Mouse (Mus musculus) neural tube, embryonic 14.5 days (tissue): ENCODE results near the gene Sorcs3. TPM values are rescaled to one million over a fixed set of nuclear protein-coding genes. Genes with fewer than 3 reads are reported as not detected.

ENCODE experiments used
- ATAC-seq: fragments of 200-750 bp; cut with Nextera tagmentation; 2 replicates; pipeline ENCODE4 v1.8.0; 2017; ENCODE audit warnings: low read depth, mild to moderate bottlenecking, moderate TSS enrichment, moderate library complexity
- H3K27ac ChIP-seq: fragments of 300-500 bp; sonication (generic); 2 replicates; pipeline ENCODE4 v1.5.1; 2014; ENCODE audit warnings: low read depth, mild to moderate bottlenecking, control low read depth, low read length, moderate library complexity, mixed read lengths
- H3K27me3 ChIP-seq: fragments of 300-500 bp; sonication (generic); 2 replicates; pipeline ENCODE4 v1.6.1; 2014; ENCODE audit warnings: low read length; ENCODE audit not compliant: control insufficient read depth, insufficient read depth
- H3K36me3 ChIP-seq: fragments of 300-500 bp; sonication (generic); 2 replicates; pipeline ENCODE4 v1.6.1; 2014; ENCODE audit warnings: low read length, mixed read lengths; ENCODE audit not compliant: control insufficient read depth, insufficient read depth
- H3K4me1 ChIP-seq: fragments of 300-500 bp; sonication (generic); 2 replicates; pipeline ENCODE4 v1.6.1; 2014; ENCODE audit warnings: low read length; ENCODE audit not compliant: control insufficient read depth, insufficient read depth
- H3K4me2 ChIP-seq: fragments of 300-500 bp; sonication (generic); 2 replicates; pipeline ENCODE4 v1.6.1; 2014; ENCODE audit warnings: mild to moderate bottlenecking, low read depth, low read length, control low read depth
- H3K4me3 ChIP-seq: fragments of 300-500 bp; sonication (generic); 2 replicates; pipeline ENCODE4 v1.5.1; 2014; ENCODE audit warnings: low read depth, low read length, control low read depth, mixed read lengths
- H3K9ac ChIP-seq: fragments of 300-500 bp; sonication (generic); replicated peaks from 2 replicates; pipeline ENCODE4 v1.6.1; 2014; ENCODE audit warnings: low read depth, mild to moderate bottlenecking, control low read depth, low read length, mixed read lengths
- H3K9me3 ChIP-seq: fragments of 300-500 bp; sonication (generic); 2 replicates; pipeline ENCODE4 v1.6.1; 2016; ENCODE audit warnings: low read length; ENCODE audit not compliant: control insufficient read depth
- WGBS: fragments of 180-500 bp; shearing (Covaris S2); extraction: QIAGEN DNeasy Blood & Tissue Kit; methylation state at CpG from one replicate; pipeline ENCODE4 v1.1.7; 2014; 5-methylcytosine and 5-hydroxymethylcytosine counted together
- polyA plus RNA-seq: library from polyadenylated mRNA; unstranded; fragments of >200 nt; fragmentation: Nextera tagmentation; extraction: Ambion mirVana; gene quantifications from 2 replicates; pipeline ENCODE4 v1.2.1, GENCODE M21; 2014

Sorcs3 gene
- 18.2 and 18.3 TPM in 2 replicates for polyA plus RNA-seq

DNA sequence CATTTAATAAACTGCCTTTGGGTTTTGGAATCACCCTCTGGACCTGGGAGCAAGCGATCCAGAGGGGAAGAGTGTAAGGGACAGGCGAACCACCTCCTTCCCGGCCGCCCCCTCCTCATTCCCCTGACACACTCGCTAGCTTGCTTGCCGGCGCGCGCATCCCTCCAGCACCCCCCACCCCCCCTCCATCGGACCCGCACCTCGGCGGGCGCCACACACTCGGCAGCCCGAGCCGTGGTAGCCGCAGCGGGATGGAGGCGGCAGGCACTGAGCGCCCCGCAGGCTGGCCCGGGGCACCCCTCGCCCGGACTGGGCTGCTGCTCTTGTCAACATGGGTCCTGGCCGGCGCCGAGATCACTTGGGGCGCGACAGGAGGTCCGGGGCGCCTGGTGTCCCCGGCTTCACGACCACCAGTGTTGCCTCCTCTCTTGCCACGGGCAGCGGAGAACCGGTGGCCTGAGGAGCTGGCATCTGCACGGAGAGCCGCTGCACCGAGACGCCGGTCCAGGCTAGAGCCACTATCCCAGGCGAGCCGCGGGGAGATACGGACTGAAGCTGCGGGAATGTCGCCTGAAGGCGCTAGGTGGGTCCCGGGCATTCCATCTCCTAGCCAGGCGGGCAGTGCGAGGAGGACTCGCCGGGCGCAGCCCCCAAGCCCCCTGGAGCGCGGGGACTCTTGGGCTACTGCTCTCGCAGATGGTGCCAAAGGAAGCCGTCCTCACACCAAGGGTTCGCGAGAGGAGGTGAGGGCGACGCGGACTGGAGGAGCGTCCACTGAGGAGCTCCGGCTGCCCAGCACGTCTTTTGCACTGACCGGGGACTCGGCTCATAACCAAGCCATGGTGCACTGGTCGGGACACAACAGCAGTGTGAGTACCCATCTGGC is at the start of gene Sorcs3:
TSS of gene Sorcs3 (plus strand) at position 97 of the 886 bp plus-strand sequence.
- peak within 1 kb of the TSS; percentile 69 for H3K27ac ChIP-seq
- WGBS = under 1% methylated on average over 66 of the region's 70 CpGs

DNA sequence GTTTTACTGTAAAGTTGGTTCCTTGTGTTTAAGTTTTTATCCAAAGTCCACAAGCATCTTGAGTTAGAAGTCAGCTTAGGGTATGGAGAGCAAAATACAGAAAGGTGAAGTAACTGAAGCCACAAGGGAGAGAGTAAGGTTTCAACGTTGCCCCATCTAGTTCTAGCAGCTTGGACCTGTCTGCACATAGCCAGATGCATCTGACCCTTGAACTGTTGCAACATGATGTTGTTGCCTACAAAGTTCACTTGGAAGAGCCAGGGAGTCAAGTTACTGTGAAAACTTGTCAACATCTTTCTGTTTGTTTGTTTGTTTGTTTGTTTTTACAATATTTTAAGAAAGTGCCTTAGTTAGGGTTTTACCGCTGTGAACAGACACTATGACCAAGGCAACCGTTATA is 40.5 kb upstream of the Sorcs3 start:
- Histone ChIP-seq H3K27ac (no peak overlapping the region), H3K36me3 (no peaks in the 10 kb centered on the region), H3K4me2 (no peak overlapping the region), H3K9me3 (no peaks in the 10 kb centered on the region), H3K9ac (no peak overlapping the region), H3K27me3 (no peaks in the 10 kb centered on the region), H3K4me3 (no peak overlapping the region), H3K4me1 (no peaks in the 10 kb centered on the region)
- ATAC-seq = no peak
- 87% methylated on average over 3 of the region's 3 CpGs for WGBS

More for the DNA sequence above, at the start of gene Sorcs3:
- Histone ChIP-seq H3K36me3 (no peaks in the 10 kb centered on the region), H3K4me3 (peak within 1 kb of the TSS; percentile 65), H3K9ac (peak within 1 kb of the TSS; percentile 80), H3K4me2 (peak within 1 kb of the TSS; percentile 95), H3K27me3 (peaks cover 2% of the 10 kb centered on the region; the same call in 1 of the 2 replicates), H3K9me3 (no peaks in the 10 kb centered on the region), H3K4me1 (peaks cover 6% of the 10 kb centered on the region; the same call in 1 of the 2 replicates)
- peak; percentile 62 for ATAC-seq

DNA sequence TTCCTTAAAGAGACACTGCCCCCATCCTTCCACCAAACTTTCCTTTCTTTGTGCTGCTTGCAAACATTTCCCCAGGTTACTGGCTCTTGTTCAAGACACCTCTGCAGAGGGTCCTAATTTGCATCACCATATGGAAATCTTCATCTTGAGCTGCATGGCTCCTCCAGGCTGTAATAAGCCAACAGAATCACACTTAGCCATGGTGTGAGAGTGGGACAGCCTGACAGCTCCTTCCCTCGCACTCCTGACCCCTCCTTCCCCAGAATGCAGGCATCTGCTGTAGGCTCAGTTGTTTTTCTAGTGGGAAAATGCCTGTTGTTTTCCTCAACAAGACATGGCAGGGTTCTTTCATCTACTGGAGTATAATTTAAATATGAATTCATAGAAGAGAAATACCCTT is 38.7 kb upstream of the Sorcs3 start:
- Histone ChIP-seq H3K36me3 (no peaks in the 10 kb centered on the region), H3K4me3 (no peak overlapping the region), H3K9me3 (no peaks in the 10 kb centered on the region), H3K9ac (no peak overlapping the region), H3K4me1 (no peaks in the 10 kb centered on the region), H3K27me3 (no peaks in the 10 kb centered on the region), H3K4me2 (no peak overlapping the region), H3K27ac (no peak overlapping the region)
- no peak for ATAC-seq
- WGBS = 63% methylated on average over 1 of the region's 1 CpGs

DNA sequence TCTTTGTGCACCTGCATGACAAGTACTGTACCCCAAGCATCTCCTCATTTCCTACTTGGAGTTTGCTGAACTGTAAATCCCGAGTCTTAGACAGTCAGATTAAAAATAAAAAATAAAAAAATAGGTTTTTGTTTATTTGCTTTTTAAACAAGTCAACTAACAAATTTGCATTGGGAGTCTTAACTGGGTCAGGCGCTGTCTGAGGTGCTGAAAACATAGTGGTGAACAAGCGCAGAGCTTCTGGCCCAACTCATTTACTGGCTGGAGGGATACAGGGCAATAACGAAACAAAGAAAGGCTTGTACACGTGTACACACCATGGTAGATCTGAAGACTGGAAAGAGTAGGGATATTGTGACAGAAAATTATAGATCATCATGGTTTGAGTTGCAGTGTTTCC is 37.5 kb upstream of the Sorcs3 start:
- Histone ChIP-seq H3K27ac (no peak overlapping the region), H3K36me3 (no peaks in the 10 kb centered on the region)

GRCm38 (mm10) chr19:48174717-48175116 is 31.1 kb upstream of the Sorcs3 start:
- Histone ChIP-seq H3K9me3 (no peaks in the 10 kb centered on the region), H3K36me3 (no peaks in the 10 kb centered on the region), H3K27me3 (no peaks in the 10 kb centered on the region), H3K4me1 (no peaks in the 10 kb centered on the region), H3K9ac (no peak overlapping the region), H3K27ac (no peak overlapping the region), H3K4me2 (no peak overlapping the region), H3K4me3 (no peak overlapping the region)
- ATAC-seq = no peak
- 69% methylated on average over 4 of the region's 4 CpGs for WGBS

More for the DNA sequence above, 37.5 kb upstream of the Sorcs3 start:
- Histone ChIP-seq H3K9ac (no peak overlapping the region), H3K4me1 (no peaks in the 10 kb centered on the region), H3K4me2 (no peak overlapping the region), H3K27me3 (no peaks in the 10 kb centered on the region), H3K9me3 (no peaks in the 10 kb centered on the region), H3K4me3 (no peak overlapping the region)
- ATAC-seq = no peak
- WGBS = 64% methylated on average over 5 of the region's 5 CpGs

- WGBS = 3% methylated on average over 20 of the region's 22 CpGs
- Histone ChIP-seq H3K9ac (no peak overlapping the region), H3K27me3 (peaks cover 2% of the 10 kb centered on the region; the same call in 1 of the 2 replicates), H3K27ac (no peak overlapping the region), H3K36me3 (no peaks in the 10 kb centered on the region), H3K9me3 (no peaks in the 10 kb centered on the region), H3K4me2 (peak overlapping the region; percentile 95), H3K4me3 (peak overlapping the region; percentile 17; the same call in 1 of the 2 replicates), H3K4me1 (no peaks in the 10 kb centered on the region)
- ATAC-seq = 0 out of 2 replicates have a peak, but pooled peaks have one; percentile 30
Measured at GRCm38 (mm10) chr19:48203928-48204470, 1.8 kb upstream of the Sorcs3 start.

DNA sequence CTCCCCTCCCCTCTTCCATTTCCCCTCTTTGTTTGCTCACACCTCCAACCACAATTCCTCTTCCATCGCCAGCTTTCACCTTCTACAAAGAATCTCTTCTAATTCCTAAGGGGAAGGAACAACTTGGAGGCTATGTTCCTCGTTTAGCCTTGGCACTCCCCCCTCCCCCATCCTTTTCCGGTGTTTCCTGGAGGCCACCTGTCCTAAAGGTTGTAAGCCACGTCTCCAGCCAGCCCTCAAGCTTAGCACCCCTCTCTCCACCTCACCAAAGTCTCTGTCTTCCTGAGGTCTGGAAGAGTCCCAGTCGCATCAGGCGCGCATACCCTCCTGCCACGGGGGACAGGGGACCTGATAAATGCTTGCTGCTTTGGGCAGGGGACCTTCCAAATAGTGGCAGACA is 1.3 kb upstream of the Sorcs3 start:
- peak overlapping the region; percentile 95 for H3K4me2 ChIP-seq
- H3K9ac ChIP-seq = peak overlapping the region; percentile 80
- H3K4me1 ChIP-seq = peaks cover 3% of the 10 kb centered on the region; the same call in 1 of the 2 replicates
- no peaks in the 10 kb centered on the region for H3K9me3 ChIP-seq
- peaks cover 2% of the 10 kb centered on the region; the same call in 1 of the 2 replicates for H3K27me3 ChIP-seq
- H3K4me3 ChIP-seq = peak overlapping the region; percentile 65
- no peak for ATAC-seq
- no peak overlapping the region for H3K27ac ChIP-seq
- WGBS = under 1% methylated on average over 8 of the region's 8 CpGs
- no peaks in the 10 kb centered on the region for H3K36me3 ChIP-seq

DNA sequence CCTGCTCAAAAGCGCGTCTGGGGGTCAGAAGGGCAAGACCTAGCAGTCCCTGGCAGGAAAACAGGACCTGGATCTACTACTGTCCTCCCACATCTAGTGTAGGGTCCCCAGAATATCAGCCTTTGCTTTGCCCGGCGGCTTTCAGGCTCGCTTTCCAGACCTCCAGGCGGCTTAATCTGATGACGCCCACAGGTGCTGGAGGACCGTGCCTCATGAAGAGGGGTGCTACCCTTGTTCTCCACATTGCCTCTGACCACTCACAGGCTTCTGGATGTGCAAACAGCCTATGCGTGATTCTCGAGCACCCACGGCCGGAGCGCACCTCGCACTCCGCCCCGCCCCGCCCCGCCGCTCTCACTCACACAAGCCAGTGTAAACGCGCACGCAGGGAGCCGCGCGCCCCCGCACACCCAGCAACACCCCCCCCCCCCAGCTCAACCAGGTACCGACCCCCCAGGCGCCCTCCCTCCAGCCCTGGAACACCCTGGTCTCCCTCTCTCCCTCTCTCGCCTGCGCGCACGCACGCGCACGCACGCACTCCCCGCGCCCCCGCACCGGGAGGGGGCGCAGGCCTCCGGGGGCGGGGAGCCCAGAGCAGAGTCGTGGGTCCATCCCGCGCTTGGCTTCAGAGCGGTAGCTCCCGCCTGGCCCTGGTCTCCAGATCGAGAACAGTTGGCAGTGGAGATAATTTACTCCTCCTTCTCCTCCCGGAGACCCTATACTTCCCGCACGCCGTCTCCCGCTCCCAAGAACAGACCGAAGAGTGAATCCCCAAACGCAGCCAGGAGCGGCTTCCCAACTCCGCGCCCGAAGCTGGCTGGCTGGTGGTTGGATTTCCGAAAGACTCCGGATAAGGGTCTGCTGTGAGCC is 698 bp upstream of the Sorcs3 start:
- no peaks in the 10 kb centered on the region for H3K9me3 ChIP-seq
- peaks cover 6% of the 10 kb centered on the region; the same call in 1 of the 2 replicates for H3K4me1 ChIP-seq
- peak overlapping the region; percentile 80 for H3K9ac ChIP-seq
- peak overlapping the region; percentile 69; the same call in 1 of the 2 replicates for H3K27ac ChIP-seq
- H3K27me3 ChIP-seq = peaks cover 2% of the 10 kb centered on the region; the same call in 1 of the 2 replicates
- peak; percentile 68 for ATAC-seq
- H3K4me3 ChIP-seq = peak overlapping the region; percentile 65
- H3K36me3 ChIP-seq = no peaks in the 10 kb centered on the region
- under 1% methylated on average over 35 of the region's 62 CpGs for WGBS
- H3K4me2 ChIP-seq = peak overlapping the region; percentile 95
